Mouse (Mus musculus) embryonic stem cell, embryonic (primary cell): ENCODE results near the gene Itga6.

ENCODE experiments used
- CTCF ChIA-PET, 4 experiments: fragments of 300-600 bp in 2 of 4; fragments of 350-600 bp in 2 of 4; sonication (Branson Sonifier 250); formaldehyde crosslinking; loops; one replicate each; lab custom pipeline; 2022; ENCODE audit warnings: inconsistent platforms in 2 of 4; lab: Charles Lee
- POLR2A ChIA-PET, 4 experiments: fragments of 300-600 bp in 2 of 4; fragments of 350-600 bp in 2 of 4; sonication (Branson Sonifier 250); formaldehyde crosslinking; loops; one replicate each; lab custom pipeline; 2022; ENCODE audit warnings: antibody characterized with exemption in 4 of 4, inconsistent platforms in 1 of 4; lab: Charles Lee

Gene Itga6

GRCm38 (mm10) chr2:71725446-71725845 is 20.0 kb upstream of the Itga6 start:
- ChIA-PET POLR2A (interaction anchor here (0.5 to 2.4 kb wide), 48 partner anchors 8 to 1828 kb away, joined by 3 to 42 read pairs (median 4); partner anchors contain the start of gene Itga6 (in 3 of the 4)), CTCF (interaction anchor here (0.6 to 1.2 kb wide), 13 partner anchors 10 to 1556 kb away, joined by 3 to 8 read pairs (median 3); no protein-coding TSS in a partner anchor)

DNA sequence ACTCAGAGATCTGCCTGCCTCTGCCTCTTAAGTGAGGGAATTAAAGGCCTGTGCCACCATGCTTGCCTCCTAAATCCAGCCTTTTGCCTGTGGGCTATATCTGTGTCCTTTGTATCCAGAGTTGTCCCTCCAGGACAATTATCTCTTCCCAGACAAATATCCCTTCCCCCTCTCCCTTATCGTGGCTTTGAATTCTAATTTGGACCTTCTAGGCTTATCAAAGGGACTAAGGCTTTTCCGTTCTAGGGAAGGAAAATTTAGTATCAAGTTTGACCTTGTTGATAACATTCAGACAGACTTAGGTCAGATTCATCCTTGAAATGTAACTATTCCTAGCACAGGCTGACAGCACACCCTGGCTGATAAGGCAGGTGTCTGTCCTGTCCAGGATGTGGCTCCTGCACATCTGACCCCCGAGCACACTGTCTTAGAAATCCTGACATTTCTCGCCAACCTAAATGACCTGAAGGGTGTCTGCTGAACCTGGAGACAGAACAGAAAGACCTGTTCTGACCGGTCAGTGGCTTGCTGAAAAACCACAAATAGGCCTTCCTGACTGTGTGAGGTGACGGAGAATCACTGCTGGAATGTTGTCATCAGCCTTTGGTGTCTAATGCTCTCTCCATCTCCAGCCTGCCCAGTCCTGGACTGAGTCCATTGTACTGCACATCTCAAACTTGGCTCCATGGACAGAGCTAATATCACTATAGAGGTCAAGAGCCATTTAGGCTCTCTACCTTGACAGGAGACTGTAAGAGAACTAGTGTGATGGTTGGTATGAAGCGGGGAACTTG is 18.3 kb upstream of the Itga6 start:
- CTCF ChIA-PET: no interaction called here
- POLR2A ChIA-PET: interaction anchor here in 2 of 4 experiments (2.0 to 10.8 kb wide), 3 partner anchors 8 to 18 kb away, joined by 12 to 122 read pairs (median 48); partner anchors contain the start of gene Itga6 (in 2 of the 2)

GRCm38 (mm10) chr2:71728341-71728740 is 17.1 kb upstream of the Itga6 start:
- ChIA-PET CTCF (interaction anchor here in 1 of 4 experiments (0.8 kb wide), 1 partner anchor 84 kb away, joined by 3 read pairs; no protein-coding TSS in a partner anchor), POLR2A (interaction anchor here in 3 of 4 experiments (1.0 to 10.8 kb wide), 6 partner anchors 9 to 59 kb away, joined by 3 to 122 read pairs (median 31); partner anchors contain the start of gene Itga6 (in 3 of the 3))

DNA sequence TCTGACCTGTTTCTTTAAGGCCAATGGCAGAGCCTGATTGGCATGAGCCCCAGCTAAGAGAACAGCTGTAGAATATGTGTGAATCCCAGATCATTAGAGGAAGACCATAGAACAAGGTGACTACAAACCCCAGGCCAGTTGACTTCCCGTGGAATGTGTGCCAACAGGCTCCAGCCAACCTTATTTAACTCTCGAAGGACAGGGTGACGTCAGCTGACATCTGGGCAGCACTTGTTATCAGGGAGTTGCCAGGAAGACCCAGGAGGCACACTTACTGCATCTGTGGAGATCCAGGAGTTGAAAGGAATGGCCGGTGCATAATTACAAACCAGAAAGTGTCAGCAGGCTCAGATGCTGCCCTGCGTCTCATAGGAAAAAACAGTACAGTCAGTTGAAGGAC is 16.6 kb upstream of the Itga6 start:
- CTCF ChIA-PET: interaction anchor here in 2 of 4 experiments (0.6 to 0.8 kb wide), 3 partner anchors 84 to 130 kb away, joined by 3 to 6 read pairs (median 3); no protein-coding TSS in a partner anchor
- POLR2A ChIA-PET: interaction anchor here in 3 of 4 experiments (0.7 to 10.8 kb wide), 10 partner anchors 9 to 58 kb away, joined by 3 to 122 read pairs (median 12); partner anchors contain the start of gene Itga6 (in 3 of the 3)

DNA sequence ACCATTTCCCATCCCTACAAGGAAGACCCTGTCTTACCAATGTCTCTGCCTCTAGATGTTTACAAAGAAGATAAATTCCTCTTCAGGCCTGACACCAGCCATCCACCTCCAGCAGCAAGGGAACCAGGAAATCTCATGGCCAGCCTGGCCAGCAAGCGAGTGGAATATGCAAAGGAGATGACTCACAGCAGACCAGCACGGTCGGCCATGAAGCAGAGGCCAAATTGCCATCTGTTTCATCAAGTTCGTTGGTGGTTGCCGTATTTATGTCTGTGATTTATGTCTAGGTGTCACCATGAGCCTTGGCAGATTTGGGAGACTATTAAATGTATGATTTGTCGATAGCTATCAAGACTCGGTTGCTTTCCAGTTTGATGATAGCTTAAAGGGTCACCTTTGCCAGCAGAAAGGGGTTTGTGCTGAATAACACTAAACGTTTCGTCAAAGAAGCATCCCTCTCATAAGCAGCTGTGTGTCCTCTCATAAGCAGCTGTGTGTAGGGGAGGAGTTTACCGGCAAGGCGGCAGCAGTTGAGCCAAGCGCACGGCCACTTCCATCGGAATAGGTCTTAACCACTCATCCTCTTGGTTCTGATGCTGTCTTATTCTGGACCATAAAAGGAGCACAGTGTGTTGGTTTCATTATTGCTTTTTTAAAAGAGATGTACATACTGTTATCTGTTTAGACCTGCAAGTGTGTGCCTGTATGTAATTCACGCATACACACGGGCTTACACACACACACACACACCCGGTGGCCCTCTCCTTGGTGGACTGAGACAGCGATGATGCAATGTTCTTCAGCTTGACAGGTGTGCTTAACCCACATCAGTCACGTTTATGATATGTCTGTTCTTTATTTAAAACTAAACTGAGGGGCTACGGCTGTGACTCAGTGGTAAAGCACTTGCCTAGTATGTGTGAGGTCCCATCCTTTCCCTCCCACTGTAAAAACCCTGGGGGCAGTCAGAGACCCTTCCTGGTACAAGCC is 14.5 kb upstream of the Itga6 start:
- CTCF ChIA-PET: interaction anchor here in 1 of 4 experiments (0.5 to 1.6 kb wide), 4 partner anchors 14 to 116 kb away, joined by 3 to 8 read pairs (median 5); partner anchors contain the start of gene Itga6
- POLR2A ChIA-PET: interaction anchor here (0.6 to 10.8 kb wide), 35 partner anchors 8 to 142 kb away, joined by 3 to 122 read pairs (median 4); partner anchors contain the start of genes Itga6 (in 3 of the 4) and Pdk1 (in 1 of the 4)

- POLR2A ChIA-PET: interaction anchor here (0.7 to 10.8 kb wide), 20 partner anchors 8 to 129 kb away, joined by 3 to 122 read pairs (median 3); partner anchors contain the start of gene Itga6 (in 3 of the 4)
- CTCF ChIA-PET: interaction anchor here in 3 of 4 experiments (0.5 to 1.4 kb wide), 4 partner anchors 9 to 79 kb away, joined by 3 to 5 read pairs (median 4); partner anchors contain the start of gene Itga6 (in 1 of the 3)
Measured at GRCm38 (mm10) chr2:71734792-71735392, 10.5 kb upstream of the Itga6 start.

- ChIA-PET CTCF (interaction anchor here in 3 of 4 experiments (0.5 to 1.5 kb wide), 6 partner anchors 9 to 304 kb away, joined by 3 to 6 read pairs (median 4); partner anchors contain the start of gene Itga6 (in 1 of the 3)), POLR2A (interaction anchor here (0.6 to 10.8 kb wide), 17 partner anchors 7 to 472 kb away, joined by 3 to 122 read pairs (median 4); partner anchors contain the start of gene Itga6 (in 3 of the 4))
Measured at GRCm38 (mm10) chr2:71735541-71736159, 9.8 kb upstream of the Itga6 start.

GRCm38 (mm10) chr2:71736213-71736612 is 9.2 kb upstream of the Itga6 start:
- ChIA-PET CTCF (interaction anchor here in 2 of 4 experiments (0.7 to 1.5 kb wide), 4 partner anchors 11 to 80 kb away, joined by 3 to 4 read pairs (median 3); no protein-coding TSS in a partner anchor), POLR2A (interaction anchor here (0.5 to 10.8 kb wide), 16 partner anchors 7 to 136 kb away, joined by 3 to 122 read pairs (median 4); partner anchors contain the start of gene Itga6 (in 2 of the 4))

DNA sequence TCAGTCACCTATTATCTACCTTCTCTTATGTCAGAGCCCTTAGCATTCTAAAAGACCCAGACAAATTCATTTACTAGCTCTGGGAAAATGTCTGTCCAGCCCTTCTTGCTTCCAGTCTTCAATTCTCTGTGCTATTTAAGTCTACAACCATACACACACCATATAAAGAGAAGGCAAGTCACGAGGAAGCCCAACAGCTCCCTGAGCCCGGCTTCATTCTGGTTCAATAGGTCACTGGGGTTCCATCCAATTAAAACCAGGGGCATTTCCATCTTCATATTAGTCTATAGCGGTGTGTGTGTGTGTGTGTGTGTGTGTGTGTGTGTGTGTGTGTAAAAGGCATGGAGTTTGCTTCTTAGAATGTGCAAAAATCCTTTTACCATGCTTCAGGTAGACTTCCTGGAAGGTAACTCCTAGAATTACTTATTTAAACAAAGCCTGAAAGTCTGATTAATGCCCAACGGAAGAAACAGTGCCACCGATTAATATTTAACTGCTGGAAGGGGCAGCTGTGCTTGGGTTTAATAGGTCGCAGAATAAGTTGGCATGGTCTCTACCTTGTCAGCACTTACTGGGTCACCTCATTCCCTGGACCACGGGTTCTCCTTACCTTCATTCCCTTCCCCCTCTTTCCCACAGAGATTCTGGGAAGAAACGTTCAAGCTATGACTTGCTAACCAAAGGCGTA is 6.1 kb upstream of the Itga6 start:
- ChIA-PET POLR2A (interaction anchor here in 3 of 4 experiments (0.7 to 7.3 kb wide), 13 partner anchors 7 to 74 kb away, joined by 3 to 92 read pairs (median 6); no protein-coding TSS in a partner anchor), CTCF (interaction anchor here in 1 of 4 experiments (0.6 to 0.8 kb wide), 2 partner anchors 77 to 703 kb away, joined by 3 read pairs; no protein-coding TSS in a partner anchor)

DNA sequence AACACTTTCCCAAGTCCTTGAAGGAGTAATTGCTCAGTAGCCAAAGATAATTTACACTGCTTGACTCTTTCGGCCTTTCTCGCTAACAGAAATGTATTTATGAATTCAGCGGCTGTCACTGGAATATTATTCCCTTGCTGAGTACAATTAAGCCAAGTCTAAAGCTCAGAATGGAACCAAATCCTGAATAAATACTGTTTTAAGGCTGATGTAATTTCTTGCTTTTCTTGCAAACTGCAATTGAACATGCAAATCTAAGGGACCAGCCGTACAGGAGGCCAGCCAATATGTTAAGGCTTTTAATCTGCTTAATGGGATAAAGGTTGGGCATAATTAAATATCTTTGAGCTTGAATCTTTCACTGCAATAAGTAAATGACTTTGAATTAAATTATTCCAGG is 2.9 kb upstream of the Itga6 start:
- ChIA-PET POLR2A (interaction anchor here in 3 of 4 experiments (0.6 to 7.3 kb wide), 14 partner anchors 9 to 130 kb away, joined by 3 to 122 read pairs (median 5); partner anchors contain the start of gene Pdk1 (in 1 of the 3)), CTCF (no interaction called here)

GRCm38 (mm10) chr2:71743377-71743776 is 2.0 kb upstream of the Itga6 start:
- ChIA-PET CTCF (no interaction called here), POLR2A (interaction anchor here (0.5 to 7.3 kb wide), 22 partner anchors 8 to 146 kb away, joined by 3 to 122 read pairs (median 5); no protein-coding TSS in a partner anchor)

DNA sequence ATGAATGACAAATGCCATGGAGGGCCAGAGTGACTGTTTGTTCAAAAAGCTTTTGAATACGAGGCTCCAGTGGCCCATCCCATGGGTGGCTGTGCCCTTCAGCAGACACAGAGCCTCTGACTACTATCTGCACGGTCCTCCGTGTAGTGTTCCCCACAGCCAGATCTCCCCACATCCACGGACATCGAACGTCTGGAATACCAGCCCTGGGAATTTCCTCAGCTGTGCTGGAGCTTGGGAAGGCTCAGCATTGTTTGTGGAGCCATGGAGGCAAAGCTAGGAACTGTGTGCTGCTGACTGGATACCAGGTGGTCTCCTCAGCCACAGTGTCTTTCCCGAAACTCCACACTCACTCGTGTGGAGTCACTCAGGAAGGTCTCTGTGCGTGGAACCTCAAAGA is 1.1 kb upstream of the Itga6 start:
- CTCF ChIA-PET: interaction anchor here in 2 of 4 experiments (0.6 to 1.8 kb wide), 6 partner anchors 12 to 1017 kb away, joined by 3 to 11 read pairs (median 4); no protein-coding TSS in a partner anchor
- POLR2A ChIA-PET: interaction anchor here (0.5 to 7.3 kb wide), 60 partner anchors 9 to 576 kb away, joined by 3 to 122 read pairs (median 7); partner anchors contain the start of gene Pdk1 (in 1 of the 4)

DNA sequence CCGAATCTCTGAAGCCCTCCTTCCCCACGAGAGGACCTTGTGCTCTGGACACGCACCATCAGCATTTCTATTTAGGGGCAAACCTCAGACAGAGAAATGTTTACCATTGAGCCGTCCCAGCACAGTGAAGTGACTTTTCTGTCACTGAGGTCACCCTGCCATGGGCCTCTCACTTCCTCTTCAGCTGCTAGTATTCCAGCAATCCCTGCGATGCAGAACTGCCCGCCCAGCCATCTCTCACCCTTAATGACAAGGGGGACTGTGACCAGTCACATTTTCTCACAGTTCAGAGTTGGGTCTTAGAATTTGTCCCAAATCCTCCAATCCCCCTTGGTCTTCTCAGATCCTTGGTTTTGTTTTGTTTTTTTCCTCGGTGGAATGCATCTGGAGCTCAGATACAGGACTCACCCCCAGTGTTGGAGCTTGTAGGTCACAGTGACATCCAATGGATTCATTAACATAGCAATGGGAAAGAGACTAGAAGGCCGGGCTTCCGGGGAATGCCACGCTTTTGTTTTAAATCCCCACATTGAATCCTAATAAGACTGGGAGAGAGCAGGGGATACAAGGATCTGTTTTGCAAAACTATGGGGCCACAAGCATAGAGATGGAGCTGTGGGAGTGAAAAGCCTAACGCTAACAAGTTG is 432 bp upstream of the Itga6 start:
- ChIA-PET POLR2A (interaction anchor here (0.6 to 7.3 kb wide), 84 partner anchors 8 to 602 kb away, joined by 3 to 122 read pairs (median 5); partner anchors contain the start of gene Pdk1 (in 1 of the 4)), CTCF (interaction anchor here in 2 of 4 experiments (0.8 to 1.8 kb wide), 7 partner anchors 10 to 69 kb away, joined by 3 to 8 read pairs (median 4); no protein-coding TSS in a partner anchor)

DNA sequence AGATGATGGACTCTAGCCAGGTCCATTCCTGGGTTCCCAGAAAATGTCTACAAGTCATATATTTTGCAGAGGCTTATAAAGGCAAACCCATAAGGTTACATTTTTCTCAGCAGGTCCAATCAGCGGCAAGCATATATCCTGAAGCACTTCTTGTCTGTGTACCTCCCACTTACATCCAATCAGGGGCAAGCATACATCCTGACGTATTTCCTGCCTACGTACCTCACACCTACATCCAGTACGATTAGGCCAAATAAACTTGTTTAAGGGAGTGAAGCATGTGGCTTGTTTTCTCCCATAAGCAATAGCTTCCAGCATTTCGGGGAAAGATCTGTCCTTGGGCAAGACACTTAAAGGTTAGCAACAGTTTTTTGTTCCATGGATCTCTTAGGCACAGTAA is 3.0 kb downstream of the Itga6 start:
- CTCF ChIA-PET: interaction anchor here in 1 of 4 experiments (0.6 kb wide), 1 partner anchor 39 kb away, joined by 3 read pairs; no protein-coding TSS in a partner anchor
- POLR2A ChIA-PET: interaction anchor here in 3 of 4 experiments (0.6 to 2.5 kb wide), 13 partner anchors 9 to 360 kb away, joined by 3 to 13 read pairs (median 3); partner anchors contain the start of gene Hat1 (in 1 of the 3)
